Mouse (Mus musculus): Measurements from ENCODE around the gene Man1c1. TPM values are rescaled to one million over a fixed set of nuclear protein-coding genes. Genes with fewer than 3 reads are reported as not detected.

Gene Man1c1
- total and polyA plus RNA-seq, 3 experiments, result 0.04 to 0.44 (median 0.20) TPM

GRCm38 (mm10) chr4:134652151-134652550 lies 51.9 kb downstream of the Man1c1 start:
- DNase-seq (ENCODE audit: extremely low read depth), result peak; percentile 78
- no peaks in the 10 kb centered on the region for H3K36me3 ChIP-seq (replicated peaks in 1 of 2; ENCODE audit: control insufficient read depth in 1 of 2, insufficient read depth in 1 of 2, low read length in 1 of 2)
- no peak overlapping the region for H3K9ac ChIP-seq (ENCODE audit: insufficient read depth, low read depth)
- no peaks in the 10 kb centered on the region for H3K79me2 ChIP-seq (replicated peaks; ENCODE audit: control insufficient read depth, extremely low read depth, insufficient read depth, poor library complexity, severe bottlenecking)
- no peak overlapping the region for H3K4me3 ChIP-seq (replicated peaks in 1 of 3; ENCODE audit: low read depth in 2 of 3, low read length in 2 of 3, poor library complexity in 1 of 3)
- in situ Hi-C loops (cut with MboI; ENCODE audit: low pct_ligation_motif_present, low pct_unique_long_range_greater_than_20kb, low sequenced_read_pairs) (no loop called here), dilution Hi-C loops (cut with MboI; ENCODE audit: extremely low pct_ligation_motif_present, extremely low pct_unique_long_range_greater_than_20kb, low sequenced_read_pairs) (no loop called here)
- no peaks in the 10 kb centered on the region for H3K9me3 ChIP-seq (replicated peaks; ENCODE audit: low read length)
- no peak overlapping the region for H3K4me2 ChIP-seq (ENCODE audit: insufficient read depth, low read depth, poor library complexity, severe bottlenecking)
- no peak overlapping the region for H3K27ac ChIP-seq (ENCODE audit: insufficient read depth, low read depth)
- H3K4me1 ChIP-seq (ENCODE audit: control insufficient read depth in 1 of 2, insufficient read depth in 2 of 2), result peaks cover 10 to 29% of the 10 kb centered on the region in 2 experiments; a peak in 3 of 4 replicates
- TF ChIP-seq USF1 (IDR thresholded peaks at IDR 0.05; ENCODE audit: low read depth, low read length) (no peak), BHLHE40 (IDR thresholded peaks at IDR 0.05; ENCODE audit: low read depth, low read length) (no peak)
- no peaks in the 10 kb centered on the region for H3K27me3 ChIP-seq (replicated peaks)

- no peak overlapping the region for H3K4me2 ChIP-seq (ENCODE audit: insufficient read depth, low read depth, poor library complexity, severe bottlenecking)
- no peak overlapping the region for H3K9ac ChIP-seq (ENCODE audit: insufficient read depth, low read depth)
- H3K36me3 ChIP-seq (replicated peaks in 1 of 2; ENCODE audit: control insufficient read depth in 1 of 2, insufficient read depth in 1 of 2, low read length in 1 of 2), result no peaks in the 10 kb centered on the region
- H3K27ac ChIP-seq (ENCODE audit: insufficient read depth, low read depth), result no peak overlapping the region
- no peak for DNase-seq (ENCODE audit: extremely low read depth)
- H3K27me3 ChIP-seq (replicated peaks), result no peaks in the 10 kb centered on the region
- H3K4me1 ChIP-seq (ENCODE audit: control insufficient read depth in 1 of 2, insufficient read depth in 2 of 2), result peaks cover 10 to 29% of the 10 kb centered on the region in 2 experiments; a peak in 3 of 4 replicates
- in situ Hi-C loops (cut with MboI; ENCODE audit: low pct_ligation_motif_present, low pct_unique_long_range_greater_than_20kb, low sequenced_read_pairs), result no loop called here
- H3K4me3 ChIP-seq (replicated peaks in 1 of 3; ENCODE audit: low read depth in 2 of 3, low read length in 2 of 3, poor library complexity in 1 of 3), result no peak overlapping the region
- no peaks in the 10 kb centered on the region for H3K79me2 ChIP-seq (replicated peaks; ENCODE audit: control insufficient read depth, extremely low read depth, insufficient read depth, poor library complexity, severe bottlenecking)
- H3K9me3 ChIP-seq (replicated peaks; ENCODE audit: low read length), result no peaks in the 10 kb centered on the region
- TF ChIP-seq USF1 (IDR thresholded peaks at IDR 0.05; ENCODE audit: low read depth, low read length) (no peak), SIN3A (IDR thresholded peaks at IDR 0.05; ENCODE audit: low read length) (no peak), CHD2 (IDR thresholded peaks at IDR 0.05; ENCODE audit: low read length) (no peak), POLR2AphosphoS2 (IDR thresholded peaks at IDR 0.05; ENCODE audit: low read depth, low read length) (no peak), TCF12 (IDR thresholded peaks at IDR 0.05; ENCODE audit: low read depth, low read length) (no peak), ZNF384 (IDR thresholded peaks at IDR 0.05; ENCODE audit: low read depth, low read length) (no peak), CHD1 (IDR thresholded peaks at IDR 0.05; ENCODE audit: low read depth, low read length) (no peak)
- dilution Hi-C loops (cut with MboI; ENCODE audit: extremely low pct_ligation_motif_present, extremely low pct_unique_long_range_greater_than_20kb, low sequenced_read_pairs), result no loop called here
These were observed 52.7 kb downstream of the Man1c1 start for GRCm38 (mm10) chr4:134651358-134651757.

- no peaks in the 10 kb centered on the region for H3K36me3 ChIP-seq (replicated peaks in 1 of 2; ENCODE audit: control insufficient read depth in 1 of 2, insufficient read depth in 1 of 2, low read length in 1 of 2)
- no peak overlapping the region for H3K4me3 ChIP-seq (replicated peaks in 1 of 3; ENCODE audit: low read depth in 2 of 3, low read length in 2 of 3, poor library complexity in 1 of 3)
- no peak for TF ChIP-seq TCF12 (IDR thresholded peaks at IDR 0.05; ENCODE audit: low read depth, low read length)
- no peak for TF ChIP-seq MXI1 (IDR thresholded peaks at IDR 0.05; ENCODE audit: low read depth, low read length)
- TF ChIP-seq JUN (IDR thresholded peaks at IDR 0.05; ENCODE audit: insufficient read depth, low read depth, low read length), result no peak
- TF ChIP-seq ZNF384 (IDR thresholded peaks at IDR 0.05; ENCODE audit: low read depth, low read length), result no peak
- no peak for TF ChIP-seq ZC3H11A (IDR thresholded peaks at IDR 0.05; ENCODE audit: low read depth, low read length)
- no peak for TF ChIP-seq BHLHE40 (IDR thresholded peaks at IDR 0.05; ENCODE audit: low read depth, low read length)
- TF ChIP-seq USF2 (conservative IDR thresholded peaks at IDR 0.05; ENCODE audit: low read depth, low read length), result no peak
- TF ChIP-seq CHD1 (IDR thresholded peaks at IDR 0.05; ENCODE audit: low read depth, low read length), result no peak
- TF ChIP-seq ZKSCAN1 (IDR thresholded peaks at IDR 0.05; ENCODE audit: borderline replicate concordance, low read depth, low read length), result no peak
- no peak for TF ChIP-seq MAX (IDR thresholded peaks at IDR 0.05; ENCODE audit: low read length)
- TF ChIP-seq NELFE (IDR thresholded peaks at IDR 0.05; ENCODE audit: low read depth, low read length), result no peak
- no peak for TF ChIP-seq RCOR1 (conservative IDR thresholded peaks at IDR 0.05; ENCODE audit: low read depth, low read length)
- no peak for TF ChIP-seq MAFK (IDR thresholded peaks at IDR 0.05; ENCODE audit: insufficient replicate concordance, low read length)
- no peak for TF ChIP-seq IRF4 (IDR thresholded peaks at IDR 0.05; ENCODE audit: low read depth, low read length)
- TF ChIP-seq GABPA (IDR thresholded peaks at IDR 0.05; ENCODE audit: insufficient replicate concordance, low read depth, low read length), result no peak
- no peak for TF ChIP-seq JUND (conservative IDR thresholded peaks at IDR 0.05; ENCODE audit: low read depth, low read length)
- H3K9ac ChIP-seq (ENCODE audit: insufficient read depth, low read depth), result no peak overlapping the region
- H3K9me3 ChIP-seq (replicated peaks; ENCODE audit: low read length), result peaks cover 2% of the 10 kb centered on the region
- H3K4me1 ChIP-seq (ENCODE audit: control insufficient read depth in 1 of 2, insufficient read depth in 2 of 2), result no peaks in the 10 kb centered on the region
- H3K27me3 ChIP-seq (replicated peaks), result no peaks in the 10 kb centered on the region
- no peak for DNase-seq (ENCODE audit: extremely low read depth)
- dilution Hi-C loops (cut with MboI; ENCODE audit: extremely low pct_ligation_motif_present, extremely low pct_unique_long_range_greater_than_20kb, low sequenced_read_pairs), result no loop called here
- no peak overlapping the region for H3K27ac ChIP-seq (ENCODE audit: insufficient read depth, low read depth)
- no peaks in the 10 kb centered on the region for H3K79me2 ChIP-seq (replicated peaks; ENCODE audit: control insufficient read depth, extremely low read depth, insufficient read depth, poor library complexity, severe bottlenecking)
- H3K4me2 ChIP-seq (ENCODE audit: insufficient read depth, low read depth, poor library complexity, severe bottlenecking), result no peak overlapping the region
- in situ Hi-C loops (cut with MboI; ENCODE audit: low pct_ligation_motif_present, low pct_unique_long_range_greater_than_20kb, low sequenced_read_pairs), result no loop called here
These were observed 58.8 kb downstream of the Man1c1 start for GRCm38 (mm10) chr4:134645042-134645948.
